Mouse (Mus musculus): ENCODE measurements around the gene Zfyve27.

DNA sequence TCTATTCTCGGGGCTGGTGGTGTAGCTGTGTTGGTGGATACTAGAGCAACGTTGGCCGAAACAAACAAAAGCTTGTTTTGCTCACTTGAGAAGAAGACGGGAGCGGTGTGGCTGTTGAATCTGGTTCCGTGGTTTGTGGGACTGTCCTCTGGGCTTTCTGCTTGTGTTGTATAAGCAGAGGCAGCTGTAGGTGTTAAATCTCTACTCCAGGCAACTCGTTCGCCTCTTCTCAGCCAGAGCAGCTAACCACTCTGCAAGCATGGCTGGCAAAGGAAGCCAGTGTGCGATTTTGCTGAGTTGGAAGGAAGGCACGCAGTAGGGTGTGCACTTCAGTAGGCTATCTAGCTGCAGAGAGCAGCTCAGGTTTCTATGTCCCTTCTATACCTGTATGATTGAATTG is 62.7 kb downstream of the Zfyve27 start:
- TF ChIP-seq CTCF (IDR thresholded peaks at IDR 0.05; ENCODE audit: low read depth) (no peak), EP300 (optimal IDR thresholded peaks at IDR 0.05) (no peak)

Measured in stomach, postnatal 0 days (tissue).